Mouse (Mus musculus): ENCODE results near the gene Rap1gap.

Rap1gap gene

DNA sequence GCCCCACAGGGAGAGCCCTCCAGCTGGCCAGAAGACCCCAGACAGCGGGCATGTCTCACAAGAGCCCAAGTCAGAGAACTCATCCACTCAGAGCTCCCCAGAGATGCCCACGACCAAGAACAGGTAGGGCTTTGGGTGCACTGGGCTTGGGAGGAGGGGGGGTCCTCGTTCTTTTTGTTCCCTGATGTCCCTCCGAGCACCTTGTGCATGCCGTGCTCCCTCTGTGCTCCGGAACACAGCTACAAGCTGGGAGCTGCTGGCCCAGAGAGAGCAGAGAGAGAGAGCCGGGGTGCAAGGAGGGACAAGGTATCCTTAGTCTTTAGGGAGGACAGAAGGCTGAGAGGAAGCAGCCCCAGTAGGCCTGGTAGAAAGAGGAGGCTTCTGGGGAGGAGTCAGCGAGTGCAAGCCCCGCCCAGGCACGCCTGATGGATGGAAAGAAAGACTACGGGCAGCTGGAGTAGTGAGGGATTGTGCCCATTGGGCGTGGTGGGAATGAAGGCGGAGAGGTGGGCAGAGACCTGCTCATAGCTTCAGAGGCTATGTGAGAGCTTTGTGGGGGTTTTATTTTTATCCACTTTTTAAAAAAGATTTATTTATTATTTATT, 61.1 kb downstream of the Rap1gap start:
- DNase-seq, result no peak

DNA sequence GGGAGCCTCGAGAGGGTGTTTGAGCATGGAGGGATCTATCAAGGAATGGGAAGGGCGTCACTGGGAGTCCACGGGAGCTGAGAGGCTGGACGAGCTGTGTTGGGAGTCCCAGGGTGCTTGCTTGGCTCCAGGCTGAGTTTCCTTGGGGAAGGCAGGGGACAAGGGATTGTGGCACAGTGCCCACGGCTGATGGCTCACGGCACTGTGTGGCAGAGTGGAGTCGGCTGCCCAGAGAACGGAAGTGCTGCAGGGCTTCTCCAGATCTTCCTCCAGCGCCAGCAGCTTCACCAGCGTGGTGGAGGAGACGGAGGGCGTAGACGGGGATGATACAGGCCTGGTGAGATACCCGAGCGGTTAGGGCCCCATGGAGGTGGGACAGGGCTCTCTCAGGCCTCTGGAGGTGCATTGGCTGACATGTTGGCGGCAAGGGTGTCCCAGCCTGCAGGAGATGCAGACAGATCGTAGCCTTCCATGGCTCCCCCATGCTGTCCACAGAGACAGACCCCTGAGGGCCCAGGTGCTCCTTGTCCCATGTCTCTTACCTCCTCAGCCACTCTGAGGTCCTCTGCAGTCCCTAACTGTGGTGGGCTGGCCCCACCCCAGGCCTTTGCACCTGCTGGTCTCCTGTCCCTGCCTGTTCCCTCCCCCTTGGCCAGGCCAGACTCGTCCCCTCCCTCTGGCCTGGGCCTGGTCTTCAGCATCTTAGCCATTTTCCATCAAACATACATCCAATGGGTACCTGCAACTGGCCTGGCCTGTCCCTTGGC, 62.4 kb downstream of the Rap1gap start:
- no peak for DNase-seq

DNA sequence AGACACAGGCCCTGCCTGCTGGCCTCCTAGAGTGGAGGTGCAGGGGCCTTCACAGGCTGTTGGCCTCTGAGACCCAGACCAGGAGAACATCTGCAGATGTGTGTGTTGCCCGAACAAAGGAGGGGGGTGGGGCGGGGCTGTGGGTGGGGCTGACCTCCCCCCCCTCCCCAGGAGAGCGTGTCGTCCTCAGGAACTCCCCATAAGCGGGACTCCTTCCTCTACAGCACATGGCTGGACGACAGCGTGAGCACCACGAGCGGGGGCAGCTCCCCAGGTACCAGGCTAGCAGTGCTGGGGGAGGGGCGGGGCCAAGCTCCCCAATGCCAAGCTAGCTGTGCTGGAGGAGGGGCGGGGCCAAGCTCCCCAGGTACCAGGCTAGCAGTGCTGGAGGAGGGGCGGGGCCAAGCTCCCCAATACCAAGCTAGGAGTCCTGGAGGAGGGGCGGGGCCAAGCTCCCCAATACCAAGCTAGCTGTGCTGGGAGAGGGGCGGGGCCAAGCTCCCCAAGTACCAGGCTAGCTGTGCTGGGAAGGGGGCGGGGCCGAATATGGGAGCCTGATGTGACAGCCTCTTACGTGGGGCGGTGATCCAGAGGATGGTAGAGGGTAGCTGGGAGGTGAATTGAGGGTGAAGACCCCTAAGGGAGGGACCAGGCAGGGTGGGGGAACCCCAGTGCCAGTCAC, 63.1 kb downstream of the Rap1gap start:
- DNase-seq, result peak; percentile 80

GRCm38 (mm10) chr4:137728399-137729154, 64.1 kb downstream of the Rap1gap start:
- peak; percentile 75 for DNase-seq

GRCm38 (mm10) chr4:137729155-137729855, 64.8 kb downstream of the Rap1gap start:
- DNase-seq, result no peak

DNA sequence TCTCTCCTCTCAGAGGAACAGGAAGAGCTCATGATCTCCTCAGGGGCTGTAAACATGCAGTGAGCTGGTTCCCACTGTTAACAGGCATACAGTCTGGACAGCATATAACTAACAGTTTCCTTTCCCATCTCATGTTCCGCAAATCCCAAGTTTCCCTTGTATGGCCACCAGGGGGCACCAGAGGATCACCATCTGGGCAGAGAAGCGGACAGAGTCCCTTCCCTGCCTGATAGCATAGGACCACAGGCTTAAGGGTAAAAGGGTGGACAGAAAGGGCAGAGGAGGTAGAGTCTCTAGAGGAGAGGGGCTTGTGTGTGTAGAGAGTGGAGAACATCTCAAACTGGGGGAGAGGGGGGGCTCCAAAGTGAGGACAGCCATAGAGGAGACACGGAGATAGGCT, 65.6 kb downstream of the Rap1gap start:
- peak; percentile 89 for DNase-seq

DNA sequence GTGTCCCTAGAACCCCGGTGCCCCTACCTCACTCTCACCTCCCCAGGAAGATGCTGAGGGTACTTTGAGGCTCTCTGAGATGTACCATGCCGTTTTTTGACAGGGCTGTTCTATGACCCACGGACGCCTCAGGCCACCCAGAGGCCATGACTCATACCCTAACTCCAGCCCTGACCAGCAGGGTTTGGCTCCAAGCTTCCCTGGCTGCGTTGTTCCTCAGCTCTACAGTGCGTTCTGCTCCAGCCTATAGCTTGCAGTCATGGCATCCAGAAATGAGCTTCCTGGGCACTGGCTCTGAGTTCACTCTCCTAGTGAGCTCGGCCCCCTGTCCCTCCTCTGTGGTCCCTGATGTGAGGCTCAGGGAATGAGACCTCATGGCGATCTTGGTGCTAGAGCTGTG, 66.2 kb downstream of the Rap1gap start:
- DNase-seq, result no peak

DNA sequence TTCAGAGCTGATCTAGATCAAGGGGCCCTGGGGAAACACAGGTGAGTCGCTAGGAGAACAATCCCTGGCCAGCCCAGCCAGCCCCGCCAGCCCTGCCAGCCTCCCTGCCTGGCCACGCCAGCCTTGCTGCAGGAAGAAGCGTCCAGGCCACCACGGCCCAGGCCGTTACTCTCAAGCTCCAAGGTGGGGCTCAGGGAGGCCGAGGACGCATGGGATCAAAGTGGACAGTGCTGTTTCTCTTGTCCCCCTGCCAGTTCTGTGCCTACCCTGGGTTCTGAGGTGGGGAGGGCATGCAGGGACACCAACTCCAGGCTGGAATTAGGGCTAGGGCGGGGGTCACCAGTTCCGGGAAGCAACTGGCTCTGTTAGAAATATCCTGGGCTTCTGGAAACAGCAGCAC, 67.4 kb downstream of the Rap1gap start:
- no peak for DNase-seq

GRCm38 (mm10) chr4:137732361-137732760, 67.8 kb downstream of the Rap1gap start:
- DNase-seq, result no peak

DNA sequence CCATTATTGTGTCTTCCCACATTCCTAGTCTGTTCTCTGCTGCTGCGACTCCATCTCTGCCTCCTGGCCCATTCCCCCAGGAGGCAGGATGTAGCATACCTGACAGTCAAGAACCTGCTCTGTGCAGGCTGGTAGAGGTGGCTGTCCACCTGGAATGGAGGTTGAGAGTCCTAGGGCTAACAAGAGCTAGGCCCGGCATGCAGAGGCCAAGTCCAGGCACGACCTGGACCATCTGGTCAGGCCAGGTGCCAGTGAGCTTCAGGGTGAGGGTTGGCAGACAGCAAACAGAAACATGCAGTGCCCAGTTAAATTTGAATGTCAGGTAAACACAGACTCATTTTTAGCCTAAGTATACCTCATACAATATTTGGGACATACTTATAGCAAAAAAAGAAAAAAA, 68.4 kb downstream of the Rap1gap start:
- DNase-seq, result no peak

GRCm38 (mm10) chr4:137733459-137733858, 68.9 kb downstream of the Rap1gap start:
- no peak for DNase-seq

GRCm38 (mm10) chr4:137736220-137736701, 71.7 kb downstream of the Rap1gap start:
- no peak for DNase-seq

- DNase-seq, result no peak
Measured at GRCm38 (mm10) chr4:137737760-137738159, 73.2 kb downstream of the Rap1gap start.

DNA sequence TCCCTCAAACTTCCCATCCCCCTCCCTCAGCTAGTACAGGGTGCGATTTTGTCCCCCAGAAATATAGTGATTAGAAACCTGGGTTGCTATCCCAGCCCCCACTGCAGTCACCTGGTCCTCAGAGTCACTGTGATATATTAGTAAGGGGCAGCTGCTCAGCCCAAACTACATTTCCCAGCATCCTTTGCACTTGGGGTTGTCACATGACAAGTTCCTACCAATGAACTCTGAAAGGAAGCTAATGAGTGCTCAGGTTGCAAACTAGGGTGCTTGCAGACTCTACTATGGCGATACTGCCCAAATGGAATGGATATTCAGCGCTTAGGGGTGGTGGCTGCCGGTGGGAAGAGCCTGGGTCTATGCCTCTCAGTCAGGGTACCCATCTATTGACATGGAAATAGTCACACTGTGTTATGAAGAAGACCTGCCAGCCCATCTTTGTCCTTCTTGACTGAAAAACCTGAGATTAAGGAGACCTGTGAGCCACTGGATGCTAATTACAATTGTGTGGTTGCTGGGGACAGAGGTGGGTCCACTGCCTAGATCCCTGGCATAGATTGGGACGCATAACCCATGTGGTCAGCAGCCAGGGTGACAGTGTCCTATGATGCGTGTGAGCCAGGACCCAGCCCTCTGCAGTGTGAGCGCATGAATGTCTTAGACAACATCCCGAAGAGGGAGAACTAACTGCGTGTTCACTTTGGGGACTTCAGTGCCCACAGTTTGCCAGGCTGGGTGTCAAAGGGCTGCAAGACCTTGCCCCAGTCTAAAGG, 74.8 kb downstream of the Rap1gap start:
- peak; percentile 85 for DNase-seq

DNA sequence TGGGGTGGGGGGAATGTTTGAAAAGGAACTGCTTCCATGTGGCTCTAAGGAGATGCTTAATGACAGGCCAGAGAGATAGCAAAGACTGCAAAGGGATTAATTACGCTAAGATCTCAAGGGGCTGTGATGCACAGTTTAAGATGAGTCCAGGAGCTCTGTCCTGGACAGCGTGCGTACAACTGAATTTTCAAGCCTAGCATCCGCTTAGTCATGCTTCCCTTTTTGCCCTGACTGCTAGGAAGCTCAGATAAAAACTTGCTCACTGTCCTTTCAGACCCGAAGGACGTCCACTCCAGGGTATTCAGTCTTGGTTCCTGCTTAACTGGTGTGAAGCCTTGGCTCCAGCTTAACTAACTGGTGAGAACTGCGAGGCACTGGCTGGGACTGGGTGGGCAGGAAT, 75.8 kb downstream of the Rap1gap start:
- no peak for DNase-seq

GRCm38 (mm10) chr4:137743791-137744190, 79.3 kb downstream of the Rap1gap start:
- DNase-seq, result no peak

DNA sequence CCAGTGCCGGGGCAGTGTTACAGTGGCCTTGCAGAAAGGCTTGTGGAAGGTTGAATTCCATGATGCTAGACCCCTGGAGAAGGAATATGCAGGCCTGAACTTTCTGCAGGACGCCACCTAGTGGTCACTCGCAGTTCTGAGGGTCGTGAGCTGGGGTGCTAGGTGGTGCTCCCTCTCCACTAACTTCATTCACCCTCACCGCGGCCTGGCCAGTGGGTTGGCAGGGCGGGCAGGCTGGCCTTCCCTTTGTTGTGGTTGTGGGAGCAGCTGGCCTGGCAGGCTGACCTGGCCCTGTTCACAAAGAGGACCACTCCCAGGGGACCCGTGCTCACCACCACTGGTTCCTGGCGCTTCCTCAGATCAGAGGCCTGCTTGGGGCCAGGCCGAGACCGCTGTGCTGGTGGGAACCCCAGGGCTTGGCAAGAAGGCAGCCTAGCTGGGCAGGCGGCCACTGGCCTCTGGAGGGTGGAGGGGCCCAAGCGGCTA, 80.0 kb downstream of the Rap1gap start:
- DNase-seq, result no peak

GRCm38 (mm10) chr4:137747091-137747490, 82.6 kb downstream of the Rap1gap start:
- DNase-seq, result no peak

- no peak for DNase-seq
Measured at GRCm38 (mm10) chr4:137747590-137747989, 83.1 kb downstream of the Rap1gap start.

DNA sequence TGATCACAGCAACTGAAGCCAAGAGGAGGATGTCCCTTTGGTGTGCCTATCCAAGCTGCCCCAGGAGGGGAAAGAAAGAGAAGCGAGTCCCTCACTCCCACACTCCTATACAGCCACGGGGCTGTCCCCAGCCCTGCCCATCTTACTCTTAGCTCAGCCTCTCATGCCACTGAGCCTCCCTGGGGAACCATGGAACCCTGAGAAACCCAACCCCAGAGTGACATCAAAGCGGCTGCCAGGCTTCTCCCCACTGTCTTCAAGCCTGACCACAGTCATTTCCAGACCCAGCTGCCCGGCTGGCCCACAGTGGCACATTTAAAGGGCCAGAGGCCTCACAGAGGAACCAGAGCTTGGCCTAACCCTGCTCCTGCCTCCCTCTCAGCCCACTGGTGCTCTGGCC, 84.2 kb downstream of the Rap1gap start:
- no peak for DNase-seq

- no peak for DNase-seq
Measured at GRCm38 (mm10) chr4:137749680-137750079, 85.2 kb downstream of the Rap1gap start.

GRCm38 (mm10) chr4:137750121-137750520, 85.6 kb downstream of the Rap1gap start:
- DNase-seq, result no peak
